Mouse (Mus musculus): ENCODE results near the gene Aif1. TPM values are rescaled to one million over a fixed set of nuclear protein-coding genes. Genes with fewer than 3 reads are reported as not detected.

Gene Aif1
- total and polyA plus RNA-seq, 3 experiments = 0.17 to 3.1 (median 2.1) TPM

DNA sequence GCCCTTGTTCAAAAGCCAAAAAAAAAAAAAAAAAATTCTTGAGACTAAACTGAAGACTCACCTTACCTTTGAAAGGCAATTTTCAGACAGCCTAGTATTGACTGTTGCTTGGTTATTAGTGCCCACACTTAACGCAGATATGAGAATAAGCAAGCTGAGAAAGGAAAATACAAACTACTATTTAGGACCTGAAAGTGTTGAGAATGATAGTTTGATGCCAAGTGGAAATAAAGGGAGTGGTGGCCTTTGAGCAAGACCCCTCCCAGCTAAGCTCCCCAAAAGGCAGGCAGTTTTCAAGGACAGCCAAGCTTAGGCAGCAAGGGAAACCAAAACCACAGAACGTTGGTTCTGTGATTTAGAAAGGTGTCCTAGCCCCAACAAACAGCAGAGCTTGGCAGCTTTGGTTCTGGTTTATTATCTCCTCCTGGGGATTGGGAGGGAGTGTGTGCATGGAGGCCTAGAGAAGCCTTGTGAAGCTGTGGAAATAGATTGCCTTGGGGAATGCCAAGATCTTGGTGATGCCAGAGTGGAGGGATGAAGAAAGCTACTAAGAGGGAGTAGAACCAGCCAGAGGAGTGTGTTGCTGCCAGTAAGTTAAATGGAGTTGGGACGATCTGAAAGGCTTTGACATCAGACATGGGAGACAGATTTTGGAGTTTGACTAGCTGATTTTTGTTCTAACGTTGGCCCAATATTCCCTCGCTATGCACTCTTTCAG is 27.8 kb downstream of the Aif1 start:
- Histone ChIP-seq H3K9me3 (replicated peaks) (peaks cover 3% of the 10 kb centered on the region), H3K27me3 (ENCODE audit: insufficient read depth, low read length) (no peaks in the 10 kb centered on the region), H3K4me1 (ENCODE audit: insufficient read depth, low read depth, low read length) (peaks cover 18% of the 10 kb centered on the region; the same call in 1 of the 2 replicates), H3K4me3 (ENCODE audit: low read depth, low read length) (no peak overlapping the region), H3K36me3 (replicated peaks) (peaks cover 98% of the 10 kb centered on the region)
- no peak for TF ChIP-seq GATA1 (IDR thresholded peaks at IDR 0.05; ENCODE audit: borderline replicate concordance, low read length)
- TF ChIP-seq POLR2AphosphoS5 (IDR thresholded peaks at IDR 0.05; ENCODE audit: insufficient replicate concordance, low read depth, low read length) = peak; percentile 68; the same call in 1 of the 2 replicates
- no peak for DNase-seq (ENCODE audit: low spot score)
- no peak; the same call in 1 of the 2 replicates for ATAC-seq (ENCODE audit: extremely low read depth, insufficient number of reproducible peaks, low FRiP score, poor library complexity, severe bottlenecking)

DNA sequence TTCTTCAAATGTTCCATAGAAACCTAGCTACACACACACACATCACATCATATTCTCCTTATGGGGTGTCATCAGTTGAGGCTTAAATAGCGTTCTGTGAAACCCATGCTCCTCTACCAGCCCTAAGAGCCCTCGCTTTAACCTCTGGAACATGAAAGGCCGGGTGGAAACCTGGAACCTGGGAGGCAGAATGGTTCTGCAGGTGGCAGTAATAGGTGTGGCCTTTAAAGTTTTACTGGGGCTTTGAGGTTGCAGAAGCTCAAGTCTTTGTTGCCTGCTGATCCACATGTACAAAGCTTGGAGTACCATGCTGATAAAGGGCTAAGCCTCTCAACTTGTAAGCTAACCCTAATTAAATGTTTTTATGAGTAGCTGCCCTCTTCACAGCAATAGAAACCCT is 28.5 kb downstream of the Aif1 start:
- Histone ChIP-seq H3K9me3 (replicated peaks) (peaks cover 3% of the 10 kb centered on the region), H3K27me3 (ENCODE audit: insufficient read depth, low read length) (no peaks in the 10 kb centered on the region), H3K4me1 (ENCODE audit: insufficient read depth, low read depth, low read length) (peaks cover 14% of the 10 kb centered on the region; the same call in 1 of the 2 replicates), H3K4me3 (ENCODE audit: low read depth, low read length) (no peak overlapping the region), H3K36me3 (replicated peaks) (peaks cover 98% of the 10 kb centered on the region)
- TF ChIP-seq CTCF (IDR thresholded peaks at IDR 0.05; ENCODE audit: low read depth, low read length) (no peak), GATA2 (IDR thresholded peaks at IDR 0.05; ENCODE audit: borderline replicate concordance, low read depth, low read length) (no peak), TAL1 (conservative IDR thresholded peaks at IDR 0.05; ENCODE audit: low read depth, low read length) (no peak), GATA1 (IDR thresholded peaks at IDR 0.05; ENCODE audit: borderline replicate concordance, low read length) (no peak), POLR2AphosphoS5 (IDR thresholded peaks at IDR 0.05; ENCODE audit: insufficient replicate concordance, low read depth, low read length) (no peak; the same call in 1 of the 2 replicates)
- ATAC-seq (ENCODE audit: extremely low read depth, insufficient number of reproducible peaks, low FRiP score, poor library complexity, severe bottlenecking) (no peak), DNase-seq (ENCODE audit: low spot score) (no peak)

DNA sequence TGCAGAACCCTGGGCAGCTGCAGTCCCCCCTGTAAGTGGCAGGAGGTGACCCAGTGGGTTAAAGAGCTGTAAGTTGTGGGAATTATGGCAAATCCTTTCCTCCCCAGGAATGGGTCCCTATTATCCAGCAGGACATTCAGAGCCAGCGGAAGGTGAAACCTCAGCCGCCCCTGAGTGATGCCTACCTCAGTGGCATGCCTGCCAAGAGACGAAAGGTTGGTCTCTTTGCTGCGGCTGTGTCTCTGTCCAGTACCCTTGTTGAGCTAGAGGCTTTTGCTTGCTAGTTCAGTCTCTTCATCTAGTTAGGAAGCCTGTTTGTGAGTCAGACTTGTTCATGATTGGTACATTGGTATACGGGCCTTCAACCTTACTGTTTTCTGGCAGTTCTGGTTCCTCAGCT is 29.7 kb downstream of the Aif1 start:
- ATAC-seq (ENCODE audit: extremely low read depth, insufficient number of reproducible peaks, low FRiP score, poor library complexity, severe bottlenecking) (no peak), DNase-seq (ENCODE audit: low spot score) (no peak)
- Histone ChIP-seq H3K36me3 (replicated peaks) (peaks cover 99% of the 10 kb centered on the region), H3K9me3 (replicated peaks) (peaks cover 3% of the 10 kb centered on the region), H3K4me3 (ENCODE audit: low read depth, low read length) (no peak overlapping the region), H3K27me3 (ENCODE audit: insufficient read depth, low read length) (no peaks in the 10 kb centered on the region), H3K4me1 (ENCODE audit: insufficient read depth, low read depth, low read length) (peaks cover 18% of the 10 kb centered on the region; the same call in 1 of the 2 replicates)
- TF ChIP-seq GATA1 (IDR thresholded peaks at IDR 0.05; ENCODE audit: borderline replicate concordance, low read length) (no peak), GATA2 (IDR thresholded peaks at IDR 0.05; ENCODE audit: borderline replicate concordance, low read depth, low read length) (no peak), CTCF (IDR thresholded peaks at IDR 0.05; ENCODE audit: low read depth, low read length) (no peak), POLR2AphosphoS5 (IDR thresholded peaks at IDR 0.05; ENCODE audit: insufficient replicate concordance, low read depth, low read length) (peak; percentile 89; the same call in 1 of the 2 replicates), TAL1 (conservative IDR thresholded peaks at IDR 0.05; ENCODE audit: low read depth, low read length) (no peak)

DNA sequence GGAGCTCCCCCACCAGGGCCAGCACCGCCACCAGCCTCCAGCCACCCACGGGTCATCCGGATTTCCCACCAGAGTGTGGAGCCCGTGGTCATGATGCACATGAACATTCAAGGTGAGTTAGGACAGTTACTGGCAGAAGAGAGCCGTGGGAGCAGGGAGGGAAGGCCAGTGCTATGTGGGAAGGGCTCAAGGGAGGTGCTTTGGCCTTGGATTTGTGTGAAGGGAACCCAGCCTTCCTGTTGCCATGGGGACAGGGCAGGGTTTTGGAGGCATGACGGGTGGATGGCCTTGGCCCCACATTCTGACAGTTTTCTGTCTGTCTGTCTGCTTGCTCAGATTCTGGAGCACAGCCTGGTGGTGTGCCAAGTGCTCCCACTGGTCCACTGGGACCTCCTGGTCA is 33.9 kb downstream of the Aif1 start:
- DNase-seq (ENCODE audit: low spot score) (no peak), ATAC-seq (ENCODE audit: extremely low read depth, insufficient number of reproducible peaks, low FRiP score, poor library complexity, severe bottlenecking) (no peak)
- TF ChIP-seq GATA2 (IDR thresholded peaks at IDR 0.05; ENCODE audit: borderline replicate concordance, low read depth, low read length) = no peak
- TF ChIP-seq CTCF (IDR thresholded peaks at IDR 0.05; ENCODE audit: low read depth, low read length) = no peak
- TF ChIP-seq POLR2AphosphoS5 (IDR thresholded peaks at IDR 0.05; ENCODE audit: insufficient replicate concordance, low read depth, low read length) = no peak
- TF ChIP-seq TAL1 (conservative IDR thresholded peaks at IDR 0.05; ENCODE audit: low read depth, low read length) = no peak
- no peak for TF ChIP-seq GATA1 (IDR thresholded peaks at IDR 0.05; ENCODE audit: borderline replicate concordance, low read length)
- Histone ChIP-seq H3K36me3 (replicated peaks) (peaks cover 100% of the 10 kb centered on the region), H3K27me3 (ENCODE audit: insufficient read depth, low read length) (no peaks in the 10 kb centered on the region), H3K4me3 (ENCODE audit: low read depth, low read length) (no peak overlapping the region), H3K9me3 (replicated peaks) (peaks cover 3% of the 10 kb centered on the region), H3K4me1 (ENCODE audit: insufficient read depth, low read depth, low read length) (peaks cover 43% of the 10 kb centered on the region)

DNA sequence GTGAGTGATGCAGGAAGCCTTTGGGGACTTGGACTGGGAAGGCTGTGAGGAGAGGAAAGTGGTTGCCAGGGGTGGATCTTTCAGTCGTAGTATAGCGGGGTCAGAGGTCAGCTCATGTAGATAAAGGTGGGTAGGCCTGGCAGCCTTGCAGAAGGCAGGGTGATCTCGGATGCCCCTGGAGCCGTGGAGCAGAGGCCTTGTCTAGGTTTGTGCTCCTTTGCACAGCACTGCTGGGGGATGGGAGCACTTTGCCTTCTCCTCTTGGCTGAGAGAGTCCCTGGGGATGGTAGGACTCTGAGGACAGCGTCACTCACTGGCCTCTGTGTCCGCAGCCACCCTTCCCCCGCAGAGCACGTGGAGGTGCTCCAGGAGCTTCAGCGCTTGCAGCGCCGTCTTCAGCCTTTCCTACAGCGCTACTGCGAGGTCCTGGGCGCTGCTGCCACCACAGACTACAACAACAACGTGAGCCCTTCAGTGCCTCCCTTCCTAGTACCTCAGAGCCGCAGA is 35.3 kb downstream of the Aif1 start:
- Histone ChIP-seq H3K36me3 (replicated peaks) (peaks cover 89% of the 10 kb centered on the region), H3K4me1 (ENCODE audit: insufficient read depth, low read depth, low read length) (peaks cover 48% of the 10 kb centered on the region), H3K4me3 (ENCODE audit: low read depth, low read length) (no peak overlapping the region), H3K27me3 (ENCODE audit: insufficient read depth, low read length) (no peaks in the 10 kb centered on the region), H3K9me3 (replicated peaks) (peaks cover 3% of the 10 kb centered on the region)
- DNase-seq (ENCODE audit: low spot score) (no peak), ATAC-seq (ENCODE audit: extremely low read depth, insufficient number of reproducible peaks, low FRiP score, poor library complexity, severe bottlenecking) (no peak)
- TF ChIP-seq GATA1 (IDR thresholded peaks at IDR 0.05; ENCODE audit: borderline replicate concordance, low read length) (no peak), CTCF (IDR thresholded peaks at IDR 0.05; ENCODE audit: low read depth, low read length) (no peak)

DNA sequence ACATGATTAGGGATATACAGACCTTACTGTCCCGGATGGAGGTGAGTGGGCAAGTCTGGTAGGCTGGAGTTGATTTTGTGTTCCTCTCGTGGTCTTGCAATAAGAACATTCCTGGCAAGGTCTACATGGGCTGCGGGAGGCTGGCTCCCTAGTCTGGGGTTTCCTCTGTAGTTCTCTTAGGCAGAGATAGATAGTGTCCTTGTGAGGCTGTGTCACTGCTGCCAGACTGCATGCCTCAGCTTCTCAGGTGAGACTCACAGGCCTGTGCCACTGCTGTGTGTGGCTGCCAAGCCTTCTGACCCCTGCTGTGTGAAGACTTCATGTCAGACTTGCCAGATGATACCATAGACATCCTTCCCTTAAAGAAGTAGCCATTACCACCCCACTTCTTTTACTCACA is 36.6 kb downstream of the Aif1 start:
- no peak overlapping the region for H3K4me3 ChIP-seq (ENCODE audit: low read depth, low read length)
- ATAC-seq (ENCODE audit: extremely low read depth, insufficient number of reproducible peaks, low FRiP score, poor library complexity, severe bottlenecking) (no peak), DNase-seq (ENCODE audit: low spot score) (no peak)
- peaks cover 3% of the 10 kb centered on the region for H3K9me3 ChIP-seq (replicated peaks)
- peaks cover 47% of the 10 kb centered on the region for H3K4me1 ChIP-seq (ENCODE audit: insufficient read depth, low read depth, low read length)
- TF ChIP-seq TAL1 (conservative IDR thresholded peaks at IDR 0.05; ENCODE audit: low read depth, low read length) (no peak), POLR2AphosphoS5 (IDR thresholded peaks at IDR 0.05; ENCODE audit: insufficient replicate concordance, low read depth, low read length) (no peak), CTCF (IDR thresholded peaks at IDR 0.05; ENCODE audit: low read depth, low read length) (no peak), GATA2 (IDR thresholded peaks at IDR 0.05; ENCODE audit: borderline replicate concordance, low read depth, low read length) (no peak), GATA1 (IDR thresholded peaks at IDR 0.05; ENCODE audit: borderline replicate concordance, low read length) (no peak)
- peaks cover 76% of the 10 kb centered on the region for H3K36me3 ChIP-seq (replicated peaks)
- H3K27me3 ChIP-seq (ENCODE audit: insufficient read depth, low read length) = no peaks in the 10 kb centered on the region

Measured in G1E (cell line).